Mouse (Mus musculus) heart, postnatal 36 days (tissue): ENCODE measurements around the gene Crym. TPM values are rescaled to one million over a fixed set of nuclear protein-coding genes. Genes with fewer than 3 reads are reported as not detected.

Source experiments
- DNase-seq, 2 experiments: peaks; one replicate each; pipeline ENCODE4 v3.0.0; 2021 to 2022
- intact Hi-C: fragments of 180-260 bp; cut with DNase I; formaldehyde crosslinking; loops from one replicate; pipeline ENCODE4 v1.15.1; 2025
- total RNA-seq, 2 experiments: library from RNA; stranded (reverse); gene quantifications; 2 replicates each; pipeline ENCODE4 v1.2.3; 2021

Gene Crym
- under 1 TPM; 0.27 to 1.00 TPM for total RNA-seq

DNA sequence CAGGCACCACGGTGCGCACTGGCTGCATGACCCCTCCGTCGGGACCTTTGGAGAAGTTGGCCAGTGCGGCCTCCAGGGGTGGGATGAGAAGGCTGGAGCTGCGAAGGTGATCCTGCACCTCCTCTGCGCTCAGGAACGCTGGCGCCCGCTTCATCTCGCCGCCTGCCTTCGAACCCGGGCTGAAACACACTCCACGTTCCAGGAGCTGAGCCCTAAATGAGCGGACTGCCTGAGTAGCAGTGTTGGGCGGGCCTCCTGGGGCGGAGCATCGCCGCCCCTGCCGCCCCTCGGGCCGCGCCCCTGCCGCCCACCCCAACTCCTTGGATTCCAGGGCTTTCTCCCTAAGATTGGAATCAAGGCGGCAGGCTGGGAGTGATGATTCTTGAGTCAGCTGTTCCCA lies at the start of gene Crym:
Crym (minus strand) TSS at position 341 of the 400 bp plus-strand sequence.
- intact Hi-C loops, result loop anchor here (2.0 to 10.0 kb wide), 2 partner anchors 123 to 351 kb away; partner anchors contain the start of gene Abca15
- DNase-seq, result no peak

DNA sequence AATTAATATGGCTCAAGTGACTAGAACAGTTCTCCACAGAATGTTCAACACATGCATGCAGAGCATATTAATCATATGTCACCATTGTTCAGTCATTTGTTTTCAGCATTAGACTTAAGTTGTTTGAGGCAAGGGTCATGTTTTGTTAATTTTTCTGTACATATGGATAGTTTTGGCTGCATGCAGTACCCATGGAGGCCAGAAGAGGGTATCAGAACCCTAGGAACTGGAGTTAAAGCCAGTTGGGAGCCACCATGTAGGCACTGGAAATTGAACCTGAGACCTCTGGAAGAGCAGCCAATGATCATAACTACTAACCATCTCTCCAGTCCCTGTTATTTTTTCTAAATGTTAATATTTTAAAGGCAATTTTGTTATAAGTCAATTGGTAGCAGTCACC lies 39.2 kb upstream of the Crym start:
- intact Hi-C loops, result no loop called here
- peak in 1 of 2 experiments; percentile 2 for DNase-seq

GRCm38 (mm10) chr7:120228541-120228940 lies 26.6 kb upstream of the Crym start:
- no peak for DNase-seq
- intact Hi-C loops, result no loop called here

DNA sequence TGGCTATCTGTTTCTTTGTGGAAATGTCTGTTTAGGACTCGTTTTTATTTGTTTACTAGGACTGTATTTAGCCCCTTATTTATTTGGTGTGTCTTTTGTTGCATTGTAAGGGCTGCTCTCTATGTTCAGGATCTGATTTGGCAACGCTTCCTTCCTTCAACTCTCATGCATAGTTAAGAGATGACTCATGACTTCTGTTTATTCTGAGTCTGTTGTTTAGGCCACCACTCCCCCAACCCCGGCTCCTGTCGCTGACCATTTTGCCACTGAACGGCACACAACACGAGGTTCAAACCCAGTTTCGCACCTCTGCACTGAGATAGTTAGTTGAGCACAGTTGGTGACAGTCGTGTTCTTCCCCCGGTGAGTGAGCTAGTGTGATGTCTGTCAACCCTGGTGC lies 4.1 kb upstream of the Crym start:
- intact Hi-C loops, result loop anchor here (2.0 to 10.0 kb wide), 2 partner anchors 107 to 119 kb away; partner anchors contain the start of gene Abca15
- no peak for DNase-seq

DNA sequence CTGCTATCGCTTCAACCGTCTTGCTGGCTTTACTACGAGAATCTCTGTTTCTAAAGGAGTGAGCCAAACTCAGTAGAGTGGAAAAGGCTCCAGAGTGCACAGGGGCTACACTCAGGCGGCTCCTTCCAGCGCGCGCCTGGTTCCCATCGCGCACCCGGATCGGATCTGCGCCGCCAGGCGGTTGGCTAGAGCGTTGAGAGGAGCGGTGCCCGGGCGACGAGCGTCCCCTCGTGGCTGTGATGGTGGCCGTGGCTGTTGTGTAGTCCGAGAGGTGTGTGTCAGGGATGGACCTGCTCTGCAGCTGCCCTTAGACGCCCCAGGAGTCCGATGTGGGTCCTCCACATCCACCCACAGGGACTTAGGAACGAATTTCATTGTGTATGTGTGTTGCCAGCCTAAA lies 1.9 kb upstream of the Crym start, which contains the start of gene Abca14:
Abca14 (plus strand) TSS at position 173 of the 400 bp plus-strand sequence.
- intact Hi-C loops, result loop anchor here (1.0 to 10.0 kb wide), 4 partner anchors 79 to 353 kb away; partner anchors contain the start of gene Abca15
- DNase-seq, result peak; percentile 80 to 85

DNA sequence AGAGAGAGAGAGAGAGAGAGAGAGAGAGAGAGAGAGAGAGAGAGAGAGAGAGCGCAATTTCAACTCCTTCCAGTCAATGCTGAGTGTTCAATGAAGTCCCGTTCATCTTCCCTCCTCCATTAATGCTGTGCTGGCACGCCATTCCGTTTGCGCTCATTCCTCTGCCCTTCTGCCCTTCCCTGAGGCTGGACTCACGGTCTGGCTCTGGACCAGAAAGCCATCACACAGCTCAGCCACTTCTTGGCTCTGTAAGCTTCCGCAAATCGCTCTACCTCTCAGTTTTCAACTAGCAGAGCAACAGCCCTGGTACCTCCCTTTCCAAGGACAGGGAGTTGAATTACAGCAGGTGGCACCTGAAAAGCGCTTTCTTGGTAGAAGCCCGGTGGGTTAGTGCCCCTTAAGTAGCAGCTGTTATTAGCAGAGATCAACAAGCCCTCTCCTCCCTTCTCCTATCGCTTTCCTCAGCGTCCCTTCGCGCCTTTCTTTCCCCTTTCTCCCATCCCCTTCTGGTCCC lies 623 bp downstream of the Crym start:
- peak in 1 of 2 experiments; percentile 16 for DNase-seq
- intact Hi-C loops, result loop anchor here (10.0 kb wide), 1 partner anchor 124 kb away; the partner anchor contains the start of gene Abca15

GRCm38 (mm10) chr7:120195207-120195606 lies 6.7 kb downstream of the Crym start:
- intact Hi-C loops, result no loop called here
- no peak for DNase-seq

- DNase-seq, result no peak
- intact Hi-C loops, result no loop called here
These were observed 9.1 kb downstream of the Crym start for GRCm38 (mm10) chr7:120192816-120193215.

GRCm38 (mm10) chr7:120192207-120192606 lies 9.7 kb downstream of the Crym start:
- intact Hi-C loops, result no loop called here

GRCm38 (mm10) chr7:120190150-120190665 lies 11.7 kb downstream of the Crym start:
- intact Hi-C loops, result no loop called here
- DNase-seq, result no peak

More at GRCm38 (mm10) chr7:120192207-120192606, 9.7 kb downstream of the Crym start:
- no peak for DNase-seq

- DNase-seq, result no peak
- intact Hi-C loops, result no loop called here
These were observed 12.4 kb downstream of the Crym start for GRCm38 (mm10) chr7:120189369-120190149.

GRCm38 (mm10) chr7:120188946-120189345 lies 13.0 kb downstream of the Crym start:
- intact Hi-C loops, result no loop called here
- DNase-seq, result no peak

GRCm38 (mm10) chr7:120182891-120183290 lies 19.0 kb downstream of the Crym start:
- DNase-seq, result no peak
- intact Hi-C loops, result no loop called here

- DNase-seq, result no peak
- intact Hi-C loops, result no loop called here
These were observed 20.3 kb downstream of the Crym start for GRCm38 (mm10) chr7:120181401-120182230.

- intact Hi-C loops, result no loop called here
- no peak for DNase-seq
These were observed 21.4 kb downstream of the Crym start for GRCm38 (mm10) chr7:120180547-120180946.

DNA sequence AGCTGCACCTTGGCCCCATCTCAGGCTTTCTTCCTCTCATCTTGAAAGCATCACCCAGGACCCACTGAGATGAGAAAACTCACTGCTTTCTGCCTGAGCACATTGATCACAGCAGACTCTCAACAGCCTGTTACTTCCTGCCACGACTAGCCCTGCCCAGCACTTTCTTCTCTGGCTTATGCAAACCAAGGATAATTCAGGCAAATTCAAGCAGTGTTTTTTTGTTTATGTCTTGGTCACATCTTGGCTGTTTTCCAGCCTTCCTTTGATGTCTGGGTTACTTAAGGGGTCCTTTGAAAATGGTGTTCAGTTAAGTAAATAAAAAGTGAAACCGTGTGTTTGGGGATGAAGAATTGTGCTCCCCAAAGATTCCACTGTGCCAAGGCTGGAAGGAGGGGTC lies 23.0 kb downstream of the Crym start:
- intact Hi-C loops, result no loop called here
- no peak for DNase-seq

- DNase-seq, result no peak
- intact Hi-C loops, result no loop called here
These were observed 24.3 kb downstream of the Crym start for GRCm38 (mm10) chr7:120177611-120178010.

DNA sequence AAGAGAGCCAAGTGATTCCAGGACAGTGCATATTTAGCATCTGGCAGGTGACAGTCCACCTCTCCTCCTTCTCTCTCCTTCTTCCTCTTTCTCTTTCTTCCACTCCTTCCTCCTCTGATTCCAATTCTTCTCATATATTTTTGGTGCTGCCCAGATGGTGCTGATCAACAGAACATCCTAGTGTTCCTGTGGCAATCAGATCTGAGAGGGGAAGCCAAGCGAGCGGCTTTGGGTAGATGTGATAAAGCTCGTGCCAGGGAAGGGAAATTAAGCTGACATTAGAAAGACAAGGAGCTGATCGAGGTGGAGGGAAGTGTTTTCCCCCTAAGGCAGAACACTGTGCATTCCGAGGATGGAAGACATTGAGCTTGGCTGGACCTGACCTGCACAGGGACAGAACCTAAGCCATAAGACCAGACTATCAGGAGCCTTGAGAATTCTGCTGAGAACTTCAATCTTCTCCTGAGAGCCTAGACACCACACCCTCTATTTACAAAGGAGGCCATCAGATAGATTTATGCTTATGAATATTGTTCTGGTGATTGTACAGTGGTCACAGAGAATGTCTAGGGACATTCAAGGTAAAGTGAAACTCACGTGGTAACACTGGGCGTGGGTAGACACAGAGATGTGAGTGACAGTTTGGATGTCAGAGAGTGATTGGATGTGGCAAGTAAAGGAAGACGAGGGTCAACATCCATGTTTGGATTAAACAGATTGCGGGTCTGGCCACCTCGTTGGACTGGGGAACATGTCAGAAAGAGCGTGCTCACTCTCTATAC lies 27.0 kb downstream of the Crym start:
- intact Hi-C loops, result no loop called here

DNA sequence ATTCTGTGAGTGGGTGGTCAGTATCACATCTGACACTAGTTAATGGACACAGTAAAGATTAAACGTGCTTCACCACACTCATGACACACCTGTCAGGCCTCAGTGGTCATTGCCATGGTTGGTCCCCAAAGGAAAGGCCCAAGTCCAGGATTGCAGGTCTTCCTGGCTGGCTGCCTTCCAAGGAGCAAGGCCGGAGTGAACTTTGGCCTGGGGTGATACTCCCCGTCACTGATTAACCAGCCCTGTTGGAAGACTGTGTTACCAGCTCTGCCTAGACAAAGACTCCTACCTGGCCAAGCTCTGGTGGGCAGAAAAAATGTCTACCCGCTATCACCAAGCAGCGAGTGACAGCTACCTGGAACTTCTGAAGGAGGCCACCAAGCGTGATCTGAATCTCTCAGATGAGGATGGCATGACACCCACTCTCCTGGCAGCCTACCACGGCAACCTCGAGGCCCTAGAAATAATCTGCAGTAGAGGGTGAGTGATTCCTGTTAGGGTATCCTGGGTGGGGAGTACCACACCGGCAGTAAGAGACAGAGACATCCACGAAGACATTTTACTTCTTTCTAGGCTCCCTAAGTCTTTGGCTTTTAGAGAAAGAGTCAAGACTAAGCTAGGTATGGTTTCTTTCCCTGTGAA lies 28.2 kb downstream of the Crym start, which contains the start of gene Anks4b:
Anks4b (plus strand) TSS at position 256 of the 642 bp plus-strand sequence.
- intact Hi-C loops, result no loop called here
- no peak for DNase-seq

More for the DNA sequence above, 27.0 kb downstream of the Crym start:
- DNase-seq, result no peak
